Mouse (Mus musculus): Measurements from ENCODE around the gene Med27.

Gene Med27

DNA sequence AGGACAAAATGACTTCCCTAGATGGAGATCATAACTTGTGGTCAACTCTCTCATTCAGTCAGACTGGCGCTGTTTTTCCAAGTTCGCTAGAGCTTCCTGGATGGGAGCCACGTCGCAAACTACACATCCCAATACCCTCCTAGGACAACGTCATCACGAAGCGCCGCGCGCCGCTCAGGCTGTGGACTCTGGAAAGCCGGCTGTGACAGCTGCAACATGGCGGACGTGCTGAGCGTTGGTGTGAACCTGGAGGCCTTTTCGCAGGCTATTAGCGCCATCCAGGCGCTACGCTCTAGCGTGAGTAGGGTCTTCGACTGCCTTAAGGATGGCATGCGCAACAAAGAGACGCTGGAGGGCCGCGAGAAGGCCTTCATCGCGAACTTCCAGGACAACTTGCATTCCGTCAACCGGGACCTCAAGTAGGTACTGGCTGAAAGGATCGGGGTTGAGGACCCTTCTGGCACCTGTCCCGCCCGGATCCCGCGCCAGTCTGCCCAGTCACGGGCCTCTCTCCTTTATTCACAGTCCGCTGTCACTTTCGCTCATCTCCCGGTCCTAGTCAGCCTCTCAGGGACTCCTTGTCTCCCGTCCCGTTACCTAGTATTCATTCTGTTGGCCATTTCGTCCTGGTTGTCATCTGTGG is at the start of gene Med27:
Gene Med27, plus strand, starts transcription at position 191 of the 643 bp plus-strand sequence.
- peak; percentile 99 for DNase-seq

DNA sequence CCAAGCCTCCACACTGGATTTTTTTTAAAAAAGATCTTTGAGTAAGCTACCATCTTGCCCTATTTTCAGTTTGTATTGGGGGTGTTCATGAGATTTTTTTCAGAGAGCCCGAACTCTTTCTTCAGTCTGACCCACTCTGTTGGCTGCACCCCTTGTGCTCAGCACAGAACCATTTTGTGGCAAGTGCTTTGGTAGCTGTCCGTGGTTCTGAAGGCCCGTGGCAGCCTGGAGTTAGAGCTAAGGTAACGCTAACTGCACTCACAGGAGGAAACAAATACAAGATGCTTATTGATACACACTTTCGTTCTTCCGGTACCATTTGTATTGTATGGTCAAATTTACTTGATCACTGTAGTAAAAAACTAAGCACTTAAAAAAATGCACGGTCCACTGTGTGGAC is 36.7 kb upstream of the Med27 start:
- DNase-seq, result no peak

DNA sequence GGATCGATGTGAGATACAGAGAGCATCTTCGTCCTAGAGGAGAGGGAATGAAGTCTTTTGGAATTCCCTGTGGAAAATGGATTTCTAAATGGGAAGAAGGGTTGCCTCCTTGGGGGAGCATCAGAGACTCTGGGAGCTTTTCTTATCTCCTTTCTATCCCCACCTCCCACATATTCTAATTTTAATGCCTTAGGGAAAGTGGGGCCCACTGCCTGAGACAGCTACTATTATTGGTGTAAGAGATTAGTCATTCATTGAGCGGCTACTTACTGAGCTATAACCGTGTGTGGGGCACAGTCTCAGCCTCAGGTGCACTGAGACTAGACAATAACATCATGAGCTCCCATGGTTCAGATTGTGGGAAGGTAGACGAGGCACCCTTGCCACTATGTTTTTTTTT is 34.6 kb upstream of the Med27 start:
- DNase-seq, result peak; percentile 36

DNA sequence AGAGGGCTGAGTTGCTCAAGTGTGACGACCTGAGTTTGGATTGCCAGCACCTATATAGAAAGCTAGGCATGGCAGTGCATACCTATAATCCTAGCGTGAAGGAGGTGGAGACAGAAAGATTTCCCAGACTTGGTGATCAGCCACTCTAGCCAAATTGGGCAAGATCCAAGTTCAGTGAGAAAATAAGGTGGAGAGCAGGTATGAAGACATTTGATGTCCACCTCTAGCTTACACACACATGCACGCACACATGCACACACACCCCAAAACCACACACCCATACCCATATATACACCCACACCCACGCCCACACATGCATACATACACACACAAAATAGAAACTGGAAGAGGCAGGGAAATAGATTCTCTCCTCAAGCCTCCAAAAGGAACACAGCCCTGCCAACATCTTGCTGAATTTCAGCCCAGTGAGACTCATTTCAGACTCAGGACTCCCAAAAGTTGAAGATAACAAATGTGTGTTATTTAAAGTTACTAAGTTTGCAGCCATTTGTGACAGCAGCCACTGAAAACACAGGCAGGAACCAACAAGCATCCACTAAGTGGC is 28.6 kb upstream of the Med27 start:
- peak; percentile 61 for DNase-seq

- DNase-seq, result no peak
Measured at GRCm38 (mm10) chr2:29318596-29318995, 28.0 kb upstream of the Med27 start.

- DNase-seq, result no peak
Measured at GRCm38 (mm10) chr2:29320229-29320751, 26.3 kb upstream of the Med27 start.

DNA sequence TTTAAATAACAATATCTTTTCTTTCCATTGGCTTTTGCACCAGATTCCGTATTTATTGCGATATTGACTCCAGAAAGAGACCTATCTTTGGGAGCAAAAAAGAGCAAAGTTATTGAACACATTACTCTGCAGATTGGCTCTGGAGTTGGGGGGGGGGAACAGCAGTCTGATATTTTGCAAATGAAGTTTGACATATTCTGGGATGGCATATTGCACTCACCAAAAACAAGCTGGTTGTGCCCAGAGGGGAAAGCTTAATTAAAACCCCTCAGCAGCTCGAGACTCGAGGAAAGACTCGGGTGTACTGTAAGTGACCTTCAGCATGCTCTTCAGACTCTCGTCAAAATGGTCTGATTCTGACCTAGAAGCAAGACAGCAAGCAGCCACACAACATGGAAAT is 25.8 kb upstream of the Med27 start:
- DNase-seq, result peak; percentile 3

- DNase-seq, result no peak
Measured at GRCm38 (mm10) chr2:29324456-29324855, 22.2 kb upstream of the Med27 start.

- no peak for DNase-seq
Measured at GRCm38 (mm10) chr2:29330471-29330870, 16.1 kb upstream of the Med27 start.

- no peak for DNase-seq
Measured at GRCm38 (mm10) chr2:29338396-29338795, 8.2 kb upstream of the Med27 start.

DNA sequence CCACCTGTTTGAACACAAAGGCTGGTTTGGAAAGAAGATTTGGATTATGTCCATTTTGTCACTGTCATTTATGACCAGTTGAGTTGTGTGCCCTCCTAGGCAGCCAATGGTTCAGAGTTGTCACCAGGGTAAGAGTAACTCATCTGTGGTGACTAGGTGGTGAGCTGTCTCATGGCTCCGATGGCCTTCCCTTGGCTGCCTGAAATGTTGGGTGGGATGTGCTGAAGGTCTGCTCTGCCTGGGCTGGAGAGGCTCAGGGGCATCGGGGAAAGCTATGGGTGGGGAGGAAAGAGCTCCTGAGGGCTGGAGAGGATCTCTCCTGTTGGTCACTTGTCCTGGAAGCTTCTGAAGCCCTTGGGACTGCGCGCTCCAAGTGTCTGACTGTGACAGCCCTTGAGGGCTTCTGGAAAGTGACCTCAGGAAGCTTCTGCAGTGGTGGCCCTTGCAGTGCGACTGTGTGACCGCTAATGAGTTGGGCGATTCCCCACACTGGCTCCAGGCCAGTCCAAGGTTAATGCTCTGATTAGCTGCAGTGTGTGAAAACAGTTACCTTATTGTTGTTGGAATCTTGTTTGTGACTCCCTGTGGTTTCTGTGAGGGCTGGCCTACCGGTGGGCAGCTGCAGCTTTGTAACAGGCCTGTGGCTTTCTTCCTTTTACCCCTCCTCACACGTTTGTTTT is 12.2 kb downstream of the Med27 start:
- DNase-seq, result peak; percentile 97

GRCm38 (mm10) chr2:29360956-29361355 is 14.3 kb downstream of the Med27 start:
- DNase-seq, result no peak

DNA sequence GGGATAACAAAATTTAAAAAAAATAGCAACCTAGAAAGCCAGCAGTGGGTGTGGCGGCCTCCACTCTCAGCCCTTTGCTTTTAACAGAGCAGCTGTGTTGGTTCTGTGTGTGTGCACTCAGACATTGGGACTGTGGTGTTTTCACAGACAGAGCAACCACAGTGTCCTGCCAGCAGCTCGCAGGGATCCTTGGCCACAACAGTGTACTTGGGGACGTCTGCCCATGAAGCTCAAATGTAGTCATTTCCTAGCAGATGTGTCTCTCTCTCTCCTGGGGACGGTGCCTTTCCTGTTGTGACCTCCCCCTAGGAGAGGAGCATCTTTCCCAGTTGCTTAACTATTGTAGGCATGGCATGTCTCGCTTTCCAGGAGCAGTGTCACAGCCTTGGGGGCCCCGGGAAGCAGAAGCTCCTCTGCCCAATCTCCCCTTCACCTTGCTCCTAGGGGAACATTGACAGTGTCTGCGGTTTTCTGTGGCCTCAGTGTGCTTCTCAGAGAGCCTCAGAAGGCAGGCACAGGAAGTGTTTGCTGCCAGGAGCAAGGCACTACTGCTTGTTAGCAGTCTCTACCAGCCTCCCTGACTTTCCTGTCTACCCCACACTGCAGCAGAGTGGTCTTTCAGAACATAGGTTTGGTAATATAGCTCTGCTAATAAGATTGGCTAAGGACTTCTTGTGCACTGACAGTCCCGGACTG is 18.5 kb downstream of the Med27 start:
- peak; percentile 88 for DNase-seq

GRCm38 (mm10) chr2:29368730-29369129 is 22.1 kb downstream of the Med27 start:
- DNase-seq, result no peak

GRCm38 (mm10) chr2:29372176-29372575 is 25.6 kb downstream of the Med27 start:
- DNase-seq, result no peak

- no peak for DNase-seq
Measured at GRCm38 (mm10) chr2:29381683-29382082, 35.1 kb downstream of the Med27 start.

DNA sequence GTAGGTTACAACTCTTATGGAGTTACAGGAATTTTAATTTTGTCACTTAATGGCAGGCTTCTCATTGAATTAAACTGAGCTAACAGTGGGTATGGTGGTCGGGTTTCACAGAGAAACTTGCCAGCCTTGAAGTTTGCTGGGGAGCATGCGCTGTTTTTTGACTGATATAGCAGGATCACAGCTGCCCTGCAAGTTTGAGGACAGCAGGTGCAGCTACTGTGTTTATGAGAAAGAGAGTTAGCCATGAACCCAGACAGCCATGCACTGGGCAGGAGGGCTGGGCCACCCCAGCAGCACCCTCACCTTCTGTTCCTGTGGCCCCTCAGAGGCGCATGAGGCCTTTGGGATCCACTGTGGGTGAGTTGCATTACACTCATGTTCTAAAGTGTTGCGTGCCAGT is 36.0 kb downstream of the Med27 start:
- DNase-seq, result no peak

DNA sequence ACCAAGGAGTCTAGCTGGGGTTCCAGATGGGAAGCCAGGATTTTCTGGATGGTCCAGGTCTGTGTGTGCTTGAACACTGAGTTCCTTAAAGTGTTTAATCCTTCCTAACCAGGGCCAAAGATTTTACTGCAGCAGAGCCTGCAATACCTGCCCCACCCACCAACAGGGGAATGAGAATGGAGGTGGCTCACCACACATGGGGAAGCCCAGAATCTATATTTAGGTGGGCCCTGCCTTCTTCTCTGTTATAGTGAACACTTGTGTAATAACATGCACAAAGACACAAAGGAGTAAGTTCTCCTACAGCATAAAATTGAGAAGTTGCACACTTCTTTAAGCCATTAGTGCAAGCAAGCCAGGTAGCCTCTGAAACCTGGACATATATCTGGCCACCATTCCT is 36.5 kb downstream of the Med27 start:
- no peak for DNase-seq

DNA sequence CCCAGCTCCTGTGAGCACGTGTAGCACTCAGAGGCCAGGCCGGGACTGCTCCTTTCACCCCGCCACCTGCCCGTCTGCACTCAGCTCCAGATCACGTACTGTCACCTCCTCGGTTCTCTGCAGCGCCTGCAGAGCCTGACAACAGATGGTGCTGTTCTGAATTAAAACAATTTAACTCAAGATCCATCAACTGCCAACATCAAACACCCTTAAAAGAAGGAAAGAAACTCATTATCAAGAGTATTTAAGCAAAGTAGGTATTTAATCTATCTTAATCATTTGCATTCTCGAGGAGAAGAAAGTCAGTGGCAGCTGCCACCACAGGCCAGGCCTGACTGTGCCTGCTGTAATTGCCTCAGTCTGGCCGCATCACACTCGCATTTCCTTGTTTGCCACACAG is 38.8 kb downstream of the Med27 start:
- no peak for DNase-seq

DNA sequence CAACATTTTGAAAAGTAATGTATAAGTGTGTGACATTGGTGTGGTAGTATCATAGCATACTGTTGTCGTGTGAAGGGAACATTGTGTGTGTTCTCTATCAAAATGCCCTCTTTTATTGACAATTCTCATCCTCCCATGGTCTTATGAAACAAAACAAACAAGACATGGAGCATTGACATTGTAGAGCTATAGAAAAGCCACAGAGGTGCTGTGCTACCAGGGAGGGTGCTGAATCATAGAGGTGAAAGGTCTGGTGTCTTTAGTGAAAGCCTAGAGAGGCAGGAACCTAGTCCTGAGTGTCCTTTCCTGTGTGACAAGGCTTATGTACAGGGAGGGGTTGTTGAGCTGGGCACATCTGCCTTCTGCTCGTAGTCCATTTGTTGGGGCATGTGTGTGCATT is 40.6 kb downstream of the Med27 start:
- DNase-seq, result no peak

DNA sequence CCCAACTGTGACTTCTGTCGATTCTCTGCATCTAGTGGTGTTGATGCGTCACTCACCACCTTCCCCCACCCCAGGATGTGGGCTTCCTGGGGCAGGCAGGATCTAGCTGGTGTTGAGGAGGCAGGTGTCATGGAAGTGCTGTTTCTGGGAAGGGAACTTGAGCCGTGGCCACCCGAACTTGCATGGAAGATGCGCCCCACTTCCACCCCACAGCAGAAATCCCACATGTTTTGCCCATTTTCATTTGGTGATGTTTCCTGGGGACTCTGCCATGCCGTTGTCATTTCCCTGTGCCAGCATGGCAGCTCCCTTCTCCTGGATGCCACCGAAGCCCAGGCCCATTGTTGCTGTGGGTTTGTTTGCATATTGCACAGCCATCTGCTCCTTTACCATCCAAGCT is 42.3 kb downstream of the Med27 start:
- DNase-seq, result no peak

GRCm38 (mm10) chr2:29391086-29391485 is 44.5 kb downstream of the Med27 start:
- no peak for DNase-seq

DNA sequence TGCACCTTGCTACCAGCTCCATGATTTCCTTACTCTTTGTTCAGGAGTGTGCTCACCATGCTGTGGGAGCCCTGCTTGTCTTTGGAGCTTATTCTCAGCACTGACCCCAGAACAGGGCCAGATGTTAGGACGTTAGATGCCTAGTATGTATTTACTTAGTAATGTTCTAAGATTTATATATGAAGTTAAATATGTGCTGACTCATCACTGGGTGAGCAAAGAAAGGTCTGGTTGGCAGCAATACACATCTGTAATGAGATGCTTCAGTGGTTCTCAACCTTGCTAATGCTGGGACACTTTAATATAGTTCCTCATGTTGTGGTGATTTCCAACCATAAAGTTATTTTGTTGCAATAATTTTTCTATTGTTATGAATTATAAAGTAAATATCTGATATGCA is 45.4 kb downstream of the Med27 start:
- DNase-seq, result no peak

DNA sequence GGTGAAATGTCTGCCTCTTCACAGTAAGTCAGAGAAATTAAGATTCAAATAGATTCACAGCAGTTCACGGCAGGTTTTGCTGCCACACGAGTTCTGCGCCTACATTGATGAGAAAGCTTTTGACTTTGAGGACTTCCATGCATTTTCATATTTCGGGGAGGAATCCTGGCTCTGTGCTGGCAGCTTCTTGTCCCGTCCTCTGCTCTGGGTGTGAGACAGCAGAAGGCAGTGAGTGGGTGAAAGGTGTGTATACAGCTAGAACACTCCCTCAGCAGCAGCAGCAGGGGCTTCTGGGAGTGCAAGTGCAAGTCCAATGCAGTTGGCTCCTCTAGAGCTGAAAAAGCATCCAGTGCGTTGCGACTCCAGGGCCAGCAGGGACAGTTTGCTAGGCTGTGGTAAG is 53.6 kb downstream of the Med27 start:
- no peak for DNase-seq
